Mouse (Mus musculus): ENCODE results near the gene Cntn4.

GRCm38 (mm10) chr6:106481533-106481932 is 804.1 kb downstream of the Cntn4 start:
- TF ChIP-seq CTCF (IDR thresholded peaks at IDR 0.05; ENCODE audit: control insufficient read depth, insufficient read depth, low read length), result no peak
- no peak for TF ChIP-seq POLR2A (IDR thresholded peaks at IDR 0.05; ENCODE audit: borderline replicate concordance, control insufficient read depth, low read depth, low read length)

All from bone marrow, adult 2 months (tissue).